8 mouse cellular contexts compared by ENCODE assay signal in genomic region chr1:91494457-91495140, GRCm38 (mm10). TPM values are rescaled to one million over a fixed set of nuclear protein-coding genes. Genes with fewer than 3 reads are reported as not detected.
DNase-seq lines count a peak whose midpoint lies in the region; ATAC-seq and TF ChIP-seq lines count a peak whose summit lies in the region.

Gene Traf3ip1 (plus strand): TSS chr1:91494647.

- no peak within 1 kb of the TSS for H3K27ac ChIP-seq in heart, embryonic 12.5 days (ENCODE audit: poor library complexity, severe bottlenecking)
- H3K27ac ChIP-seq in kidney, postnatal 0 days, result no peak within 1 kb of the TSS
- H3K27ac ChIP-seq in liver, embryonic 11.5 days (ENCODE audit: low read depth, low read length), result no peak within 1 kb of the TSS
- H3K27ac ChIP-seq in stomach, embryonic 14.5 days (ENCODE audit: low read length), result no peak within 1 kb of the TSS

- peak; percentile 92 for DNase-seq in B cell, adult 2 months
- peak; percentile 97 for DNase-seq in brain, adult 2 months (ENCODE audit: low read depth, low spot score)
- DNase-seq in kidney, postnatal 0 days (ENCODE audit: low spot score), result peak; percentile 95
- DNase-seq in liver, embryonic 11.5 days (ENCODE audit: low spot score), result peak; percentile 92
- DNase-seq in naive thymus-derived CD4-positive, alpha-beta T cell, adult 2 months (ENCODE audit: low read depth), result peak; percentile 91

- H3K9me3 ChIP-seq in heart, embryonic 12.5 days (replicated peaks), result no peaks in the 10 kb centered on the region
- H3K9me3 ChIP-seq in kidney, postnatal 0 days (replicated peaks; ENCODE audit: low read length), result no peaks in the 10 kb centered on the region
- no peaks in the 10 kb centered on the region for H3K9me3 ChIP-seq in liver, embryonic 11.5 days (ENCODE audit: control insufficient read depth, low read length)
- no peaks in the 10 kb centered on the region for H3K9me3 ChIP-seq in stomach, embryonic 14.5 days (ENCODE audit: control insufficient read depth, low read depth, low read length)

- under 1% methylated on average over 78 of the region's 79 CpGs for WGBS in heart, embryonic 12.5 days
- WGBS in kidney, postnatal 0 days, result under 1% methylated on average over 79 of the region's 79 CpGs
- WGBS in liver, embryonic 11.5 days, result under 1% methylated on average over 79 of the region's 79 CpGs
- WGBS in stomach, embryonic 14.5 days, result under 1% methylated on average over 79 of the region's 79 CpGs

- peak within 1 kb of the TSS; percentile 75 for H3K4me3 ChIP-seq in heart, embryonic 12.5 days
- H3K4me3 ChIP-seq in kidney, postnatal 0 days (replicated peaks; ENCODE audit: low read depth, low read length), result peak within 1 kb of the TSS; percentile 80
- peak within 1 kb of the TSS; percentile 90 for H3K4me3 ChIP-seq in liver, embryonic 11.5 days (ENCODE audit: low read depth, low read length)
- H3K4me3 ChIP-seq in stomach, embryonic 14.5 days (ENCODE audit: low read depth, low read length), result peak within 1 kb of the TSS; percentile 74

- peak within 1 kb of the TSS; percentile 85 for H3K9ac ChIP-seq in heart, embryonic 12.5 days
- H3K9ac ChIP-seq in kidney, postnatal 0 days (ENCODE audit: low read depth, low read length), result peak within 1 kb of the TSS; percentile 63
- peak within 1 kb of the TSS; percentile 76 for H3K9ac ChIP-seq in liver, embryonic 11.5 days (ENCODE audit: low read depth, low read length)
- H3K9ac ChIP-seq in stomach, embryonic 14.5 days (replicated peaks; ENCODE audit: low read depth, low read length), result peak within 1 kb of the TSS; percentile 67

- peaks cover 3% of the 10 kb centered on the region for H3K36me3 ChIP-seq in heart, embryonic 12.5 days
- H3K36me3 ChIP-seq in kidney, postnatal 0 days (ENCODE audit: insufficient read depth, low read length), result no peaks in the 10 kb centered on the region
- no peaks in the 10 kb centered on the region; the same call in 1 of the 2 replicates for H3K36me3 ChIP-seq in liver, embryonic 11.5 days (ENCODE audit: control insufficient read depth, insufficient read depth, low read length)
- H3K36me3 ChIP-seq in stomach, embryonic 14.5 days (ENCODE audit: control insufficient read depth, insufficient read depth, low read length), result no peaks in the 10 kb centered on the region; the same call in 1 of the 2 replicates

- peak; percentile 92 for ATAC-seq in erythroblast, adult 5-6 weeks (replicated peaks; ENCODE audit: low FRiP score, poor library complexity, severe bottlenecking)
- ATAC-seq in heart, embryonic 12.5 days (ENCODE audit: insufficient number of reproducible peaks, low FRiP score), result peak; percentile 96
- ATAC-seq in kidney, postnatal 0 days (replicated peaks; ENCODE audit: low FRiP score, low read depth), result peak; percentile 96
- peak; percentile 98 for ATAC-seq in liver, embryonic 11.5 days (replicated peaks; ENCODE audit: low FRiP score)
- ATAC-seq in stomach, embryonic 14.5 days (ENCODE audit: insufficient number of reproducible peaks, insufficient read depth, low FRiP score, low read depth), result peak; percentile 95

- H3K4me1 ChIP-seq in heart, embryonic 12.5 days (replicated peaks), result peaks cover 15% of the 10 kb centered on the region
- peaks cover 8% of the 10 kb centered on the region for H3K4me1 ChIP-seq in kidney, postnatal 0 days (replicated peaks; ENCODE audit: insufficient read depth, low read length)
- peaks cover 10% of the 10 kb centered on the region for H3K4me1 ChIP-seq in liver, embryonic 11.5 days (replicated peaks; ENCODE audit: control insufficient read depth, insufficient read depth, low read length)
- H3K4me1 ChIP-seq in stomach, embryonic 14.5 days (ENCODE audit: control insufficient read depth, insufficient read depth, low read length), result peaks cover 5% of the 10 kb centered on the region

- H3K27me3 ChIP-seq in heart, embryonic 12.5 days (replicated peaks), result no peaks in the 10 kb centered on the region
- H3K27me3 ChIP-seq in kidney, postnatal 0 days (ENCODE audit: insufficient read depth, low read length), result no peaks in the 10 kb centered on the region
- no peaks in the 10 kb centered on the region for H3K27me3 ChIP-seq in liver, embryonic 11.5 days (replicated peaks; ENCODE audit: control insufficient read depth, insufficient read depth, low read length)
- H3K27me3 ChIP-seq in stomach, embryonic 14.5 days (ENCODE audit: control insufficient read depth, insufficient read depth, low read length), result no peaks in the 10 kb centered on the region

- no peak for TF ChIP-seq CTCF in kidney, postnatal 0 days (IDR thresholded peaks at IDR 0.05; ENCODE audit: low read depth)

- peak within 1 kb of the TSS; percentile 90 for H3K4me2 ChIP-seq in heart, embryonic 12.5 days
- H3K4me2 ChIP-seq in kidney, postnatal 0 days (ENCODE audit: low read length), result peak within 1 kb of the TSS; percentile 86
- H3K4me2 ChIP-seq in liver, embryonic 11.5 days, result peak within 1 kb of the TSS; percentile 94
- H3K4me2 ChIP-seq in stomach, embryonic 14.5 days (replicated peaks; ENCODE audit: low read depth, low read length), result peak within 1 kb of the TSS; percentile 84

RNA-seq across cellular contexts. Expression of gene Traf3ip1, which starts in this region (rescaled TPM):
- 1.0 and 1.3 TPM in 2 replicates for total RNA-seq in erythroblast, adult 5-6 weeks (2015; ENCODE audit: low replicate concordance)
- total RNA-seq in erythroblast, adult 5-6 weeks (2017; ENCODE audit: low replicate concordance), result 0.51 and 2.6 TPM in 2 replicates
- polyA plus RNA-seq in heart, embryonic 12.5 days (2016; fragmentation: Nextera tagmentation; extraction: Ambion mirVana), result 4.8 and 6.0 TPM in 2 replicates
- 6.3 and 6.5 TPM in 2 replicates for polyA plus RNA-seq in kidney, postnatal 0 days (2015; fragmentation: Nextera tagmentation; extraction: Ambion mirVana)
- 4.4 TPM in 2 replicates for polyA plus RNA-seq in liver, embryonic 11.5 days (2014; fragmentation: Nextera tagmentation; extraction: Ambion mirVana)
- 8.7 and 8.8 TPM in 2 replicates for polyA plus RNA-seq in stomach, embryonic 14.5 days (2014; fragmentation: Nextera tagmentation; extraction: Ambion mirVana)
